Mouse (Mus musculus) thymus, adult 2 months (tissue): ENCODE data around the gene Zfp239. TPM values are rescaled to one million over a fixed set of nuclear protein-coding genes. Genes with fewer than 3 reads are reported as not detected.
A peak's percentile ranks its signal among the peaks of the same experiment; 100 is the strongest.
"Not testable (repeated sequence)": the region's sequence is repeated elsewhere in the genome, so short reads cannot be mapped to it uniquely, and the experiment has no call there.

Experiments used
- DNase-seq: peaks from one replicate; pipeline ENCODE4 v3.0.0; 2021
- H3K27ac ChIP-seq: fragments of 200-500 bp; 2 replicates; pipeline ENCODE4 v1.5.1; 2012; ENCODE audit warnings: low read length, control low read depth; ENCODE audit not compliant: control insufficient read depth, insufficient read depth
- H3K27me3 ChIP-seq: fragments of 200-500 bp; 2 replicates; pipeline ENCODE4 v1.6.1; 2012; ENCODE audit warnings: mild to moderate bottlenecking, low read length, moderate library complexity, mixed read lengths; ENCODE audit not compliant: control insufficient read depth, insufficient read depth
- H3K36me3 ChIP-seq: fragments of 200-500 bp; 2 replicates; pipeline ENCODE4 v1.6.1; 2012; ENCODE audit warnings: mild to moderate bottlenecking, low read length, moderate library complexity; ENCODE audit not compliant: control insufficient read depth, insufficient read depth
- H3K4me1 ChIP-seq: fragments of 200-500 bp; replicated peaks from 2 replicates; pipeline ENCODE4 v1.6.1; 2012; ENCODE audit warnings: low read length; ENCODE audit not compliant: control insufficient read depth, insufficient read depth
- H3K4me3 ChIP-seq: fragments of 200-500 bp; 2 replicates; pipeline ENCODE4 v1.5.1; 2012; ENCODE audit warnings: mild to moderate bottlenecking, low read length, control low read depth, moderate library complexity; ENCODE audit not compliant: control insufficient read depth, insufficient read depth
- CTCF ChIP-seq: fragments of 200-500 bp; IDR thresholded peaks from 2 replicates; pipeline ENCODE4 v1.5.1; 2012; ENCODE audit warnings: mild to moderate bottlenecking, control low read depth, low read length, moderate library complexity, borderline replicate concordance; ENCODE audit not compliant: control insufficient read depth, poor library complexity, insufficient read depth; ENCODE audit errors: extremely low read depth
- POLR2A ChIP-seq: fragments of 200-500 bp; IDR thresholded peaks from 2 replicates; pipeline ENCODE4 v1.6.1; 2012; ENCODE audit warnings: mild to moderate bottlenecking, low read length, control low read depth, moderate library complexity; ENCODE audit not compliant: control insufficient read depth, poor library complexity, insufficient read depth; ENCODE audit errors: extremely low read depth
- WGBS: fragments of 180-500 bp; shearing (Covaris S2); methylation state at CpG from one replicate; pipeline ENCODE4 v1.1.7; 2018; 5-methylcytosine and 5-hydroxymethylcytosine counted together
- polyA plus RNA-seq: library from polyadenylated mRNA; depleted of rRNA; stranded (reverse); fragments of >200 nt; gene quantifications from 2 replicates; pipeline ENCODE4 v1.2.3, GENCODE M21; 2012

Zfp239 gene
- polyA plus RNA-seq, 1 experiment = 2.0 TPM

GRCm38 (mm10) chr6:117840686-117841510 is 21.0 kb upstream of the Zfp239 start, which contains the start of gene Zfp637:
Zfp637 (plus strand) TSS chr6:117841180.
- Histone ChIP-seq H3K27me3 (no peaks in the 10 kb centered on the region), H3K4me3 (peak within 1 kb of the TSS; percentile 99), H3K36me3 (peaks cover 18% of the 10 kb centered on the region), H3K4me1 (0 out of 2 replicates have a peak, but pooled peaks cover 2% of the 10 kb centered on the region), H3K27ac (no peak within 1 kb of the TSS)
- peak; percentile 93 for DNase-seq
- TF ChIP-seq CTCF (peak; percentile 66; the same call in 1 of the 2 replicates), POLR2A (peak; percentile 73; the same call in 1 of the 2 replicates)
- WGBS = under 1% methylated on average over 66 of the region's 66 CpGs

- 8% methylated on average over 12 of the region's 12 CpGs for WGBS
- DNase-seq = no peak
These were observed 20.4 kb upstream of the Zfp239 start for GRCm38 (mm10) chr6:117841511-117841955.

GRCm38 (mm10) chr6:117844597-117844996 is 17.3 kb upstream of the Zfp239 start:
- peaks cover 29% of the 10 kb centered on the region for H3K36me3 ChIP-seq
- WGBS = 95% methylated on average over 9 of the region's 9 CpGs

More at GRCm38 (mm10) chr6:117841511-117841955, 20.4 kb upstream of the Zfp239 start:
- Histone ChIP-seq H3K36me3 (peaks cover 25% of the 10 kb centered on the region), H3K27me3 (no peaks in the 10 kb centered on the region), H3K4me1 (0 out of 2 replicates have a peak, but pooled peaks cover 2% of the 10 kb centered on the region), H3K27ac (no peak overlapping the region), H3K4me3 (peak overlapping the region; percentile 99)
- TF ChIP-seq POLR2A = no peak
- no peak for TF ChIP-seq CTCF

DNA sequence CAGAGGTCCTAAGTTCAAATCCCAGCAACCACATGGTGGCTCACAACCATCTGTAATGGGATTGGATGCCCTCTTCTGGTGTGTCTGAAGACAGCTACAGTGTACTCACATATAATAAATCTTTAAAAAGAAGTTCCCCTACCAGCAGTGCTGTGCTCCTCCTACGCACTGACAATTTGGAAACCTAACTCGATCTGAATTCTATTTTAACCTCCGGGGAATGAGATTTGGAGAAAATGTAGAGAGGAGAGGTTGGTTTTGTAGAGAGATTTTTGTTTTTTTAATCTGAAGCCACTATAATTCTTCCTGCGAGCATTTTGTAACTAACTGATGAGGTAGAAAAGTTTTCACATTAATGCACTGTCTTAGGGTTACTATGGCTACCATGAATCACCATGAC is 15.2 kb upstream of the Zfp239 start:
- H3K4me1 ChIP-seq, H3K27me3 ChIP-seq, H3K27ac ChIP-seq, DNase-seq, H3K4me3 ChIP-seq: not testable (repeated sequence)
- peaks cover 29% of the 10 kb centered on the region for H3K36me3 ChIP-seq
- WGBS = 95% methylated on average over 4 of the region's 4 CpGs

More at GRCm38 (mm10) chr6:117844597-117844996, 17.3 kb upstream of the Zfp239 start:
- Histone ChIP-seq H3K4me1 (0 out of 2 replicates have a peak, but pooled peaks cover 2% of the 10 kb centered on the region), H3K27me3 (no peaks in the 10 kb centered on the region), H3K27ac (no peak overlapping the region), H3K4me3 (no peak overlapping the region)
- no peak for DNase-seq
- TF ChIP-seq POLR2A (no peak), CTCF (no peak)

DNA sequence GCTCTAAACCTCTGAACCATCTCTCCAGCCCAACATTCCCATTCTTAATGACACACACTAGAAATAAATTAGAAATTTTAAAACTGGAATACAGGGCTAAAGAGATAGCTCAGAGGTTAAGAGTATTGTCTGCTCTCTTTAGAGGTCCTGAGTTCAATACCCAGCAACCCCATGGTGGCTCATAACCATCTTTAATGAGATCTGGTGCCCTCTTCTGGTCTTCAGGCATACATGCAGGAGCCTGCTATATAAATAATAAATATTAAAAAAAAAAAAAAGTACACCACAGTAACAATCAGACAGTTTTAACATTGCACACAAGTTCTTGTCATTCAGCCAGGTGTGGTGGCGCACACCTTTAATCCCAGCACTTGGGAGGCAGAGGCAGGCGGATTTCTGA is 14.1 kb upstream of the Zfp239 start:
- Histone ChIP-seq H3K27me3 (no peaks in the 10 kb centered on the region), H3K36me3 (peaks cover 29% of the 10 kb centered on the region), H3K27ac (no peak overlapping the region), H3K4me3 (no peak overlapping the region), H3K4me1 (no peaks in the 10 kb centered on the region)
- 100% methylated on average over 2 of the region's 2 CpGs for WGBS
- TF ChIP-seq POLR2A (no peak), CTCF (no peak)
- no peak for DNase-seq

- no peak for TF ChIP-seq POLR2A
- no peak for TF ChIP-seq CTCF
- Histone ChIP-seq H3K36me3 (peaks cover 26% of the 10 kb centered on the region), H3K27me3 (no peaks in the 10 kb centered on the region), H3K27ac (no peak overlapping the region), H3K4me3 (no peak overlapping the region), H3K4me1 (no peaks in the 10 kb centered on the region)
- 96% methylated on average over 5 of the region's 5 CpGs for WGBS
- DNase-seq = no peak
These were observed 13.3 kb upstream of the Zfp239 start for GRCm38 (mm10) chr6:117848577-117848976.
